Mouse (Mus musculus) ES-E14 (cell line): ENCODE measurements around the gene Rora. TPM values are rescaled to one million over a fixed set of nuclear protein-coding genes. Genes with fewer than 3 reads are reported as not detected.

Source experiments
- DNase-seq: peaks from one replicate; pipeline ENCODE4 v3.0.0-alpha.2; 2013; ENCODE audit warnings: low read depth, low spot score
- H3K27ac ChIP-seq: 2 replicates; pipeline ENCODE4 v1.5.1; 2012; ENCODE audit warnings: low read depth, mild to moderate bottlenecking, low read length, moderate library complexity, mixed read lengths; ENCODE audit not compliant: poor library complexity, insufficient read depth, severe bottlenecking
- H3K36me3 ChIP-seq: 2 replicates; pipeline ENCODE4 v1.6.1; 2012; ENCODE audit warnings: mild to moderate bottlenecking, low read length, moderate library complexity, mixed read lengths; ENCODE audit not compliant: control insufficient read depth, poor library complexity, insufficient read depth, severe bottlenecking
- H3K4me1 ChIP-seq, 2 experiments: fragments of 150-350 bp in 1 of 2; sonication (generic) in 1 of 2; 2 replicates each; pipeline ENCODE4 v1.6.1; 2012; ENCODE audit warnings: low read length in 2 of 2, mild to moderate bottlenecking in 1 of 2, mixed read lengths in 1 of 2; ENCODE audit not compliant: control insufficient read depth in 2 of 2, insufficient read depth in 2 of 2, poor library complexity in 1 of 2
- H3K4me3 ChIP-seq, 2 experiments: fragments of 150-350 bp in 1 of 2; sonication (generic) in 1 of 2; 2 replicates each; pipeline ENCODE4 v1.5.1; 2012; ENCODE audit warnings: low read length in 2 of 2, low read depth in 1 of 2, mild to moderate bottlenecking in 1 of 2, mixed read lengths in 1 of 2; ENCODE audit not compliant: insufficient read depth in 1 of 2, poor library complexity in 1 of 2, severe bottlenecking in 1 of 2
- H3K9ac ChIP-seq: 2 replicates; pipeline ENCODE4 v1.6.1; 2012; ENCODE audit warnings: low read depth, mild to moderate bottlenecking, low read length, mixed read lengths; ENCODE audit not compliant: poor library complexity, insufficient read depth, severe bottlenecking
- H3K9me3 ChIP-seq: fragments of 150-350 bp; sonication (generic); 2 replicates; pipeline ENCODE4 v1.6.1; 2012; ENCODE audit warnings: low read depth, mild to moderate bottlenecking, low read length; ENCODE audit not compliant: control insufficient read depth, insufficient read depth
- CHD2 ChIP-seq: IDR thresholded peaks from 2 replicates; pipeline ENCODE4 v1.6.1; 2014; ENCODE audit warnings: mild to moderate bottlenecking, low read depth, low read length, inconsistent platforms
- HCFC1 ChIP-seq: IDR thresholded peaks from 2 replicates; pipeline ENCODE4 v1.6.1; 2012; ENCODE audit warnings: low read length, inconsistent platforms, borderline replicate concordance; ENCODE audit not compliant: insufficient read depth
- MAFK ChIP-seq: IDR thresholded peaks from 2 replicates; pipeline ENCODE4 v1.6.1; 2014; ENCODE audit warnings: mild to moderate bottlenecking, low read depth, low read length, inconsistent platforms; ENCODE audit not compliant: insufficient read depth
- ZC3H11A ChIP-seq: IDR thresholded peaks from 2 replicates; pipeline ENCODE4 v1.6.1; 2012; ENCODE audit warnings: low read depth, mild to moderate bottlenecking, inconsistent platforms, low read length, borderline replicate concordance
- ZNF384 ChIP-seq: IDR thresholded peaks from 2 replicates; pipeline ENCODE4 v1.6.1; 2012; ENCODE audit warnings: low read depth, low read length, inconsistent platforms
- in situ Hi-C, 2 experiments: fragments of 600-800 bp; cut with MboI; formaldehyde crosslinking; loops; one replicate each; pipeline ENCODE4 v1.15.1; 2025; ENCODE audit warnings: low sequenced_read_pairs in 2 of 2, inconsistent platforms in 1 of 2; ENCODE audit not compliant: unreplicated experiment in 2 of 2
- total RNA-seq: library from RNA; depleted of rRNA; stranded (reverse); fragments of 300-350 nt; gene quantifications from 2 replicates; pipeline ENCODE4 v1.2.3, GENCODE M21; 2012

The Rora gene
- total RNA-seq, 1 experiment, result 2.1 TPM

DNA sequence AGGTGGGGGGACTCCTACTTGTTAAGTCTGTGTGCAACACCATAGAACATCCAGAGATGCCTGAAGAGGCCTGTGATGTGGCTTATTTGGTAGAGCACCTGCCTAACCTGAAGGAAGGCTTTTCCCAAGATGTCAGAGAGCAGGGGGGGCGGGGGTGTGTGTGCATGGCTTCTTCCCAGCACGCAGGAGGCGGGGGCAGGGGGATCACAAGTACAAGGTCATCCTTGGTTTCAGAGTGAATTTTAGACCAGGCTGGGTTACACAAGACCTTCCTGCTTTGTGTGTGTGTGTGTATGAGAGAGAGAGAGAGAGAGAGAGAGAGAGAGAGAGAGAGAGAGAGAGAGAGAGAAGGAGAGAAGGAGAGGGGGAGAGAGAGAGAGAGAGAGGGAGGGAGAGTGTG is 651.4 kb downstream of the Rora start:
- DNase-seq, result no peak
- TF ChIP-seq ZC3H11A (no peak), CHD2 (no peak), HCFC1 (no peak), ZNF384 (no peak), MAFK (no peak)
- no peak overlapping the region for H3K9ac ChIP-seq
- no peak overlapping the region for H3K27ac ChIP-seq
- H3K4me3 ChIP-seq, result no peak overlapping the region
- peaks cover 0 to 3% of the 10 kb centered on the region in 2 experiments; a peak in 1 of 4 replicates for H3K4me1 ChIP-seq
- in situ Hi-C loops, result no loop called here
- no peaks in the 10 kb centered on the region for H3K9me3 ChIP-seq
- H3K36me3 ChIP-seq, result no peaks in the 10 kb centered on the region

DNA sequence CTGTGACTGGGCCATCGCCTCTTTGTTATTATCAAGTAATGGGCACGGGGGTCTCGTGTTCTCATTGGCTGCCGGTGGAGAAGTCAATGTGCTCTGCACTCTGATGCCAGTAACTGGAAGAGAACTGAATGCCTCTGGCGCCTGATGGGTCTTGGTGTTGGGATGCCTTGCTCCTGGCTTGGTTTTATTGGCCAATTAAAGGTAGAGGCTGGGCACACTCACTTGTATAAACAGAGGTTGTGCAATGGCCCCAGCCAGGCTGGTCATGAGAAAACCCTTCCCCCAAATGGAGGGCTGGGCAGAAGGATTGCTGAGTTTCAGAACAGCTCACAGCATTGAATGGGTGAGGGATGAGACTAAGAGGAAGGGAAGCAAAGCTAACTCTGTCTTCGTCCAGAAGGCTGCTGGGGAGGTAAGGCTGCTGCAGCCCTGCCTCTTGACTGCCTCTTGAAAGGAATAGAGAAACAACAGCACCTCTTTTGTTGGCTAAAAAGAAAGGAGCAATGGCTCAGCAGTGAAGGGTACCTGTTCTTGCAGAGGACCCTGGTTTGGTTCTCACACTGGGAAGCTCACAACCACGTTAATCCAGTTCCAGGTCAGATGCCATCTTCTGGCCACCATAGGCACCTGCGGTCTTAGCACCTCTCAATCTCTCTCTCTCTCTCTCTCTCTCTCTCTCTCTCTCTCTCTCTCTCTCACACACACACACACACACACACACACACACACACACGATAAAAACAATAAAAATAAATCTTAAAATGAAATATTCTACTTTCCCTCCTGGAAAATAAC is 653.3 kb downstream of the Rora start:
- Histone ChIP-seq H3K9ac (no peak overlapping the region), H3K4me1 (peaks cover 0 to 3% of the 10 kb centered on the region in 2 experiments; a peak in 1 of 4 replicates), H3K36me3 (no peaks in the 10 kb centered on the region), H3K27ac (no peak overlapping the region), H3K9me3 (no peaks in the 10 kb centered on the region), H3K4me3 (no peak overlapping the region)
- DNase-seq, result no peak
- in situ Hi-C loops, result no loop called here
- TF ChIP-seq HCFC1, result no peak
- no peak for TF ChIP-seq MAFK
- no peak for TF ChIP-seq ZC3H11A
- no peak for TF ChIP-seq CHD2
- TF ChIP-seq ZNF384, result no peak

DNA sequence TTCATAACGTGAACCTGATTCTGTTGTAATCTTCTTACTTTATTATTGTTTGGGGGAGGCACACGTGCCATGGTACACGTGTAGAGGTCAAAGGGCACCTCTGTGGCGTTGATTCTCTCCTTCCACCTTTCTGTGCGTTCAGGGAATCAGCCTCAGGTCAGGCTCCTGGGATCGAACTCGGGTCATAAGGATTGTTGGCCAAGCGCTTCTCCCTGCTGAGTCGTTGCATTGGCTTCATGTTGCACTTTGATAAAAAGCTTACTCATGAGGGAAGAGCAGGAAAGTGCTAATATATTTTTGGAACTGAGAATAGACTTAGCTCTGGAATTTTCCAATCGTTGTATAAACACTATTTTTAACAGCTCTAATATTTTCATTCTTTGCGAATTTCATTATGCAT is 654.4 kb downstream of the Rora start:
- no peak overlapping the region for H3K9ac ChIP-seq
- H3K4me1 ChIP-seq, result no peaks in the 10 kb centered on the region; a peak in 1 of 4 replicates
- in situ Hi-C loops, result no loop called here
- no peak for DNase-seq
- TF ChIP-seq MAFK (no peak), ZC3H11A (no peak), ZNF384 (no peak), CHD2 (no peak), HCFC1 (no peak)
- no peak overlapping the region for H3K4me3 ChIP-seq
- H3K36me3 ChIP-seq, result no peaks in the 10 kb centered on the region
- H3K27ac ChIP-seq, result no peak overlapping the region
- H3K9me3 ChIP-seq, result no peaks in the 10 kb centered on the region

DNA sequence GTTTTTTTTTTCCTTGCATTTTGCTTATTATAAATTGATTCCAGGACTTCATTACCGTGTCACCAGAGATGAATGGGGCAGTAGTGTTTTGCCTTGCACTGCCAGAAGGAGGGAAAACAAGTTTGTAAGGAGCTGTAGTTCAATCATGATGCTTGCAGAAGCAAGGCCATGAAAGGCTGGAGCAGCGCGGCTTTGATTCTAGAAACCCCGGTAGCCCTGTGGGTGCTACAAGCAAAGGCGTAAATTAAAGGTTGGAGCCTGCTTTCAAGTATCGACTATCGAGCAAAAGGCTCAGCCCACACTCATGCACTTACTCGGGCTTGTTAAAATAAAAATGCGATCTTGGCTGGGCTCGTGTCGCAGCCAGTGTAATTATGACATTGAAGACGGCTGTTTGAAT is 656.9 kb downstream of the Rora start:
- no peak overlapping the region for H3K27ac ChIP-seq
- TF ChIP-seq ZC3H11A (no peak), CHD2 (no peak), ZNF384 (no peak), HCFC1 (no peak), MAFK (no peak)
- no peak overlapping the region for H3K9ac ChIP-seq
- in situ Hi-C loops, result no loop called here
- no peaks in the 10 kb centered on the region for H3K9me3 ChIP-seq
- no peak for DNase-seq
- no peaks in the 10 kb centered on the region for H3K36me3 ChIP-seq
- H3K4me1 ChIP-seq, result no peaks in the 10 kb centered on the region; a peak in 1 of 4 replicates
- H3K4me3 ChIP-seq, result no peak overlapping the region
